Mouse (Mus musculus) bone marrow macrophage, adult 2 months (primary cell): ENCODE measurements around the gene Xpo6.

ENCODE experiments used
- CTCF ChIP-seq: IDR thresholded peaks from 2 replicates; pipeline ENCODE4 v1.5.1; 2012; ENCODE audit warnings: low read depth, mild to moderate bottlenecking, low read length, moderate library complexity
- POLR2A ChIP-seq: IDR thresholded peaks from 2 replicates; pipeline ENCODE4 v1.6.1; 2012; ENCODE audit warnings: mild to moderate bottlenecking, low read depth, low read length, borderline replicate concordance

DNA sequence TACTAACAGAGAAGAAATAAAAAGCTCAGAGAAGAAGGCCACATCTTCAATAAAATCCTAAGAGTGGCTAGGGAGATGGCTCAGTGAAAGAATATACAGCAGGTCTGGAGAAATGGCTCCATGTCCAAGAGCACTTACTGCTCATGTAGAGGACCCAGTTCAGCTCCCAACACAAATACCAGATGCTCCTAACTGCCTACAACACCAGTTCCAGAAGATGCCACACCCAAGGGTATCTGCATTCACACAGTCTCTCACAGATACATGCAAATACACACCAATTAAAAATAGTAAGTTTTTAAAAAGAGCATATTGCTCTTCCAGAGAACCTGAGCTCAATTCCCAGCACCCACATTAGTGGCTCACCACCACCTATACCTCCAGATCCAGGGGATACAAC lies 33.7 kb downstream of the Xpo6 start:
- TF ChIP-seq CTCF (no peak), POLR2A (no peak)
